Mouse (Mus musculus): Measurements from ENCODE around the gene Ppp1r12a. TPM values are rescaled to one million over a fixed set of nuclear protein-coding genes. Genes with fewer than 3 reads are reported as not detected.

Ppp1r12a gene
- total RNA-seq (2022), result 100 to 1,000 TPM in 3 of 4 experiments, 10 to 100 TPM in 1; 98.3 to 130 (median 112) TPM

- DNase-seq, result peak; percentile 93
These were observed at the start of gene Ppp1r12a for GRCm38 (mm10) chr10:108161261-108162256. TSS of gene Ppp1r12a (plus strand) at chr10:108162193.

GRCm38 (mm10) chr10:108113361-108114237 lies 48.4 kb upstream of the Ppp1r12a start:
- peak; percentile 60 for DNase-seq

GRCm38 (mm10) chr10:108118200-108119163 lies 43.5 kb upstream of the Ppp1r12a start:
- DNase-seq, result no peak

- DNase-seq, result no peak
These were observed 42.6 kb upstream of the Ppp1r12a start for GRCm38 (mm10) chr10:108119416-108119815.

- no peak for DNase-seq
These were observed 36.9 kb upstream of the Ppp1r12a start for GRCm38 (mm10) chr10:108124934-108125599.

GRCm38 (mm10) chr10:108129167-108129566 lies 32.8 kb upstream of the Ppp1r12a start:
- no peak for DNase-seq

GRCm38 (mm10) chr10:108131858-108132257 lies 30.1 kb upstream of the Ppp1r12a start:
- no peak for DNase-seq

GRCm38 (mm10) chr10:108133253-108133652 lies 28.7 kb upstream of the Ppp1r12a start:
- DNase-seq, result no peak

GRCm38 (mm10) chr10:108133745-108134144 lies 28.2 kb upstream of the Ppp1r12a start:
- DNase-seq, result no peak

GRCm38 (mm10) chr10:108138347-108138746 lies 23.6 kb upstream of the Ppp1r12a start:
- no peak for DNase-seq

GRCm38 (mm10) chr10:108139788-108140187 lies 22.2 kb upstream of the Ppp1r12a start:
- DNase-seq, result no peak

GRCm38 (mm10) chr10:108140742-108141141 lies 21.3 kb upstream of the Ppp1r12a start:
- DNase-seq, result no peak

- DNase-seq, result peak; percentile 85
These were observed 17.9 kb upstream of the Ppp1r12a start for GRCm38 (mm10) chr10:108143991-108144525.

GRCm38 (mm10) chr10:108145701-108146100 lies 16.3 kb upstream of the Ppp1r12a start:
- DNase-seq, result peak; percentile 23

GRCm38 (mm10) chr10:108147031-108147430 lies 15.0 kb upstream of the Ppp1r12a start:
- DNase-seq, result no peak

GRCm38 (mm10) chr10:108153301-108153700 lies 8.7 kb upstream of the Ppp1r12a start:
- no peak for DNase-seq

GRCm38 (mm10) chr10:108155042-108155686 lies 6.8 kb upstream of the Ppp1r12a start:
- peak; percentile 54 for DNase-seq

GRCm38 (mm10) chr10:108155687-108156067 lies 6.3 kb upstream of the Ppp1r12a start:
- DNase-seq, result no peak

- DNase-seq, result no peak
These were observed 5.9 kb upstream of the Ppp1r12a start for GRCm38 (mm10) chr10:108156128-108156527.

- no peak for DNase-seq
These were observed 3.0 kb upstream of the Ppp1r12a start for GRCm38 (mm10) chr10:108159002-108159401.
